Mouse (Mus musculus) midbrain, embryonic 12.5 days (tissue): ENCODE results near the gene Olfr710. TPM values are rescaled to one million over a fixed set of nuclear protein-coding genes. Genes with fewer than 3 reads are reported as not detected.
"Not testable (repeated sequence)": the region's sequence is repeated elsewhere in the genome, so short reads cannot be mapped to it uniquely, and the experiment has no call there.

Source experiments
- ATAC-seq: fragments of 200-750 bp; cut with Nextera tagmentation; 2 replicates; pipeline ENCODE4 v1.8.0; 2017; ENCODE audit warnings: low read depth, moderate TSS enrichment, moderate library complexity; ENCODE audit not compliant: low FRiP score
- H3K27ac ChIP-seq: fragments of 300-500 bp; sonication (generic); replicated peaks from 2 replicates; pipeline ENCODE4 v1.5.1; 2016; ENCODE audit warnings: mild to moderate bottlenecking
- H3K27me3 ChIP-seq: fragments of 300-500 bp; sonication (generic); 2 replicates; pipeline ENCODE4 v1.6.1; 2016; ENCODE audit warnings: mild to moderate bottlenecking
- H3K36me3 ChIP-seq: fragments of 300-500 bp; sonication (generic); 2 replicates; pipeline ENCODE4 v1.6.1; 2016
- H3K4me1 ChIP-seq: fragments of 300-500 bp; sonication (generic); 2 replicates; pipeline ENCODE4 v1.6.1; 2016
- H3K4me2 ChIP-seq: fragments of 300-500 bp; sonication (generic); replicated peaks from 2 replicates; pipeline ENCODE4 v1.6.1; 2016; ENCODE audit warnings: mild to moderate bottlenecking, moderate library complexity
- H3K4me3 ChIP-seq: fragments of 300-500 bp; sonication (generic); 2 replicates; pipeline ENCODE4 v1.5.1; 2016; ENCODE audit warnings: mild to moderate bottlenecking
- H3K9ac ChIP-seq: fragments of 300-500 bp; sonication (generic); replicated peaks from 2 replicates; pipeline ENCODE4 v1.6.1; 2016; ENCODE audit warnings: mild to moderate bottlenecking, moderate library complexity
- H3K9me3 ChIP-seq: fragments of 300-500 bp; sonication (generic); 2 replicates; pipeline ENCODE4 v1.6.1; 2016; ENCODE audit warnings: mild to moderate bottlenecking
- WGBS: fragments of 180-500 bp; shearing (Covaris S2); methylation state at CpG from one replicate; pipeline ENCODE4 v1.1.7; 2016; 5-methylcytosine and 5-hydroxymethylcytosine counted together
- polyA plus RNA-seq: library from polyadenylated mRNA; unstranded; fragments of >200 nt; fragmentation: Nextera tagmentation; extraction: Ambion mirVana; gene quantifications from 2 replicates; pipeline ENCODE4 v1.2.1, GENCODE M21; 2016

Gene Olfr710
- not detected in 2 replicates for polyA plus RNA-seq

GRCm38 (mm10) chr7:106948212-106948611, at the start of gene Olfr710:
TSS of gene Olfr710 (minus strand) at chr7:106948312.
- no peak within 1 kb of the TSS for H3K9ac ChIP-seq
- H3K36me3 ChIP-seq, result no peaks in the 10 kb centered on the region
- H3K4me1 ChIP-seq, result no peaks in the 10 kb centered on the region
- no peak for ATAC-seq
- no peak within 1 kb of the TSS for H3K4me3 ChIP-seq
- no peak within 1 kb of the TSS for H3K27ac ChIP-seq
- H3K9me3 ChIP-seq, result no peaks in the 10 kb centered on the region
- H3K4me2 ChIP-seq, result no peak within 1 kb of the TSS
- 80% methylated on average over 3 of the region's 3 CpGs for WGBS
- no peaks in the 10 kb centered on the region for H3K27me3 ChIP-seq

- ATAC-seq, result no peak
- Histone ChIP-seq H3K4me1 (no peaks in the 10 kb centered on the region), H3K27me3 (no peaks in the 10 kb centered on the region), H3K27ac (no peak overlapping the region), H3K9ac (no peak overlapping the region), H3K9me3 (no peaks in the 10 kb centered on the region), H3K4me2 (no peak overlapping the region), H3K36me3 (no peaks in the 10 kb centered on the region), H3K4me3 (no peak overlapping the region)
- 92% methylated on average over 3 of the region's 3 CpGs for WGBS
Observed at GRCm38 (mm10) chr7:106985236-106985635, 37.1 kb upstream of the Olfr710 start.

GRCm38 (mm10) chr7:106975353-106975752, 27.2 kb upstream of the Olfr710 start, which contains the start of gene Olfr711:
TSS of gene Olfr711 (minus strand) at chr7:106975453.
- Histone ChIP-seq H3K4me1 (no peaks in the 10 kb centered on the region), H3K27ac (no peak within 1 kb of the TSS), H3K36me3 (no peaks in the 10 kb centered on the region), H3K9ac (no peak within 1 kb of the TSS), H3K9me3 (no peaks in the 10 kb centered on the region), H3K27me3 (no peaks in the 10 kb centered on the region), H3K4me2 (no peak within 1 kb of the TSS), H3K4me3 (no peak within 1 kb of the TSS)
- ATAC-seq, result no peak
- 81% methylated on average over 1 of the region's 1 CpGs for WGBS

GRCm38 (mm10) chr7:106967503-106967902, 19.4 kb upstream of the Olfr710 start:
- H3K4me3 ChIP-seq, H3K27ac ChIP-seq, H3K9ac ChIP-seq, H3K27me3 ChIP-seq, ATAC-seq, H3K4me1 ChIP-seq, H3K4me2 ChIP-seq, H3K9me3 ChIP-seq, H3K36me3 ChIP-seq: not testable (repeated sequence)

GRCm38 (mm10) chr7:106963837-106964236, 15.7 kb upstream of the Olfr710 start, which contains the start of gene Olfr6:
TSS of gene Olfr6 (minus strand) at chr7:106963937.
- Histone ChIP-seq H3K4me3 (no peak within 1 kb of the TSS), H3K36me3 (no peaks in the 10 kb centered on the region), H3K9me3 (no peaks in the 10 kb centered on the region), H3K4me1 (no peaks in the 10 kb centered on the region), H3K9ac (no peak within 1 kb of the TSS), H3K27me3 (no peaks in the 10 kb centered on the region), H3K27ac (no peak within 1 kb of the TSS), H3K4me2 (no peak within 1 kb of the TSS)
- ATAC-seq, result no peak
- 94% methylated on average over 1 of the region's 1 CpGs for WGBS

- Histone ChIP-seq H3K9me3 (no peaks in the 10 kb centered on the region), H3K4me3 (no peak within 1 kb of the TSS), H3K4me1 (no peaks in the 10 kb centered on the region), H3K27me3 (no peaks in the 10 kb centered on the region), H3K27ac (no peak within 1 kb of the TSS), H3K36me3 (no peaks in the 10 kb centered on the region), H3K4me2 (no peak within 1 kb of the TSS), H3K9ac (no peak within 1 kb of the TSS)
- ATAC-seq, result no peak
Observed at GRCm38 (mm10) chr7:106932119-106932518, 16.0 kb downstream of the Olfr710 start, which contains the start of gene Olfr709-ps1. TSS of gene Olfr709-ps1 (minus strand) at chr7:106932219.

- H3K27ac ChIP-seq, H3K36me3 ChIP-seq, H3K9me3 ChIP-seq, H3K9ac ChIP-seq, H3K4me2 ChIP-seq, H3K4me3 ChIP-seq, H3K4me1 ChIP-seq, ATAC-seq, H3K27me3 ChIP-seq: not testable (repeated sequence)
- WGBS, result 89% methylated on average over 7 of the region's 7 CpGs
Observed at GRCm38 (mm10) chr7:106920961-106921360, 27.2 kb downstream of the Olfr710 start.

GRCm38 (mm10) chr7:106907676-106908075, 40.4 kb downstream of the Olfr710 start, which contains the start of gene Olfr1532-ps1:
TSS of gene Olfr1532-ps1 (plus strand) at chr7:106908001.
- H3K36me3 ChIP-seq, result no peaks in the 10 kb centered on the region
- no peak for ATAC-seq
- no peak within 1 kb of the TSS for H3K27ac ChIP-seq
- H3K27me3 ChIP-seq, result no peaks in the 10 kb centered on the region
- no peaks in the 10 kb centered on the region for H3K9me3 ChIP-seq
- no peak within 1 kb of the TSS for H3K9ac ChIP-seq
- no peaks in the 10 kb centered on the region for H3K4me1 ChIP-seq
- no peak within 1 kb of the TSS for H3K4me3 ChIP-seq
- H3K4me2 ChIP-seq, result no peak within 1 kb of the TSS
- 58% methylated on average over 2 of the region's 2 CpGs for WGBS

GRCm38 (mm10) chr7:106901141-106901540, 47.0 kb downstream of the Olfr710 start, which contains the start of gene Olfr707:
TSS of gene Olfr707 (minus strand) at chr7:106901241.
- H3K9ac ChIP-seq, H3K27me3 ChIP-seq, H3K4me1 ChIP-seq, H3K4me3 ChIP-seq, H3K27ac ChIP-seq, ATAC-seq, H3K9me3 ChIP-seq, H3K4me2 ChIP-seq, H3K36me3 ChIP-seq: not testable (repeated sequence)
- 85% methylated on average over 3 of the region's 3 CpGs for WGBS

Other genes with a start within 250 kb of the Olfr710 start
- gene Olfr695, start 231.9 kb downstream of the Olfr710 start, polyA plus RNA-seq, result not detected in 2 replicates
- not detected in 2 replicates for gene Olfr697, start 205.9 kb downstream of the Olfr710 start, polyA plus RNA-seq
- not detected in 2 replicates for gene Olfr698, start 192.9 kb downstream of the Olfr710 start, polyA plus RNA-seq
- gene Olfr699, start 155.1 kb downstream of the Olfr710 start, polyA plus RNA-seq, result not detected in 2 replicates
- not detected in 2 replicates for gene Olfr700, start 139.5 kb downstream of the Olfr710 start, polyA plus RNA-seq
- gene Olfr701, start 134.2 kb downstream of the Olfr710 start, polyA plus RNA-seq, result not detected in 2 replicates
- gene Olfr702, start 114.4 kb downstream of the Olfr710 start, polyA plus RNA-seq, result not detected in 2 replicates
- not detected in 2 replicates for gene Olfr703, start 105.0 kb downstream of the Olfr710 start, polyA plus RNA-seq
- gene Olfr704, start 85.1 kb downstream of the Olfr710 start, polyA plus RNA-seq, result not detected in 2 replicates
- not detected in 2 replicates for gene Olfr705, start 71.4 kb downstream of the Olfr710 start, polyA plus RNA-seq
- not detected in 2 replicates for gene Olfr706, start 60.1 kb downstream of the Olfr710 start, polyA plus RNA-seq
- not detected in 2 replicates for gene Olfr707, start 47.1 kb downstream of the Olfr710 start, polyA plus RNA-seq
- not detected in 2 replicates for gene Olfr1532-ps1, start 40.3 kb downstream of the Olfr710 start, polyA plus RNA-seq
- not detected in 2 replicates for gene Olfr709-ps1, start 16.1 kb downstream of the Olfr710 start, polyA plus RNA-seq
- not detected in 2 replicates for gene Olfr6, start 15.6 kb upstream of the Olfr710 start, polyA plus RNA-seq
- not detected in 2 replicates for gene Olfr711, start 27.1 kb upstream of the Olfr710 start, polyA plus RNA-seq
- gene Olfr2, start 57.8 kb upstream of the Olfr710 start, polyA plus RNA-seq, result not detected in 2 replicates
- gene Olfr713, start 82.9 kb upstream of the Olfr710 start, polyA plus RNA-seq, result not detected in 2 replicates
- not detected in 2 replicates for gene Olfr714, start 122.7 kb upstream of the Olfr710 start, polyA plus RNA-seq
- not detected in 2 replicates for gene Olfr17, start 144.9 kb upstream of the Olfr710 start, polyA plus RNA-seq
- gene Olfr715b, start 162.1 kb upstream of the Olfr710 start, polyA plus RNA-seq, result not detected in 2 replicates
- gene Olfr715, start 182.8 kb upstream of the Olfr710 start, polyA plus RNA-seq, result not detected in 2 replicates
- not detected in 2 replicates for gene Olfr716, start 190.0 kb upstream of the Olfr710 start, polyA plus RNA-seq
- not detected in 2 replicates for gene Nlrp14, start 218.7 kb upstream of the Olfr710 start, polyA plus RNA-seq